Mouse (Mus musculus): ENCODE results near the gene Lmx1b. TPM values are rescaled to one million over a fixed set of nuclear protein-coding genes. Genes with fewer than 3 reads are reported as not detected.

The Lmx1b gene
- polyA plus RNA-seq, 1 experiment = 3.7 TPM

DNA sequence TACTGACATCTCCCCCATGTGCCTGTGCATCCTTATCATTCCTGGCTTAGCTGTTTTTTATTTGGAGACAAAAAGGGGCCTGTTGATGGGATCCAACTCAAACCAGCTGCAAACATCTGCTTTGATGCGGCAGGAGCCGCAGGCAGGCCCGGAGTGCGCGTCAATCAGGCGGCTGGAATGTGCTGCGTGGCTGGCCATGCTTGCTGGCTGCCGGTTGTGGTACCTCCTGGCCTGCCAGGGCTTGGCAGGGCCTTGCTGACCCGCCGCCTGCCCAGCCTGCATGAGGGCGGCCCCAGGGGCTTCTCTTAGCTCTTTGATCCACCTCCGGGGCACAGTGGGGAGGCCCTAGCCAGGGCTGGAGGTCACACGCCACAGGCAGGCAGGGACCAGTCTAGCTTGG is 64.9 kb downstream of the Lmx1b start:
- TF ChIP-seq POLR2A (IDR thresholded peaks at IDR 0.05; ENCODE audit: low read depth, low read length) (no peak), CTCF (conservative IDR thresholded peaks at IDR 0.05; ENCODE audit: insufficient read depth, insufficient read length, low read depth, low read length) (no peak)
- no peaks in the 10 kb centered on the region for H3K27me3 ChIP-seq (replicated peaks; ENCODE audit: control insufficient read depth, insufficient read depth, low read length)
- no peaks in the 10 kb centered on the region for H3K4me1 ChIP-seq (ENCODE audit: control insufficient read depth, insufficient read depth, low read length)
- DNase-seq = no peak
- H3K36me3 ChIP-seq (ENCODE audit: control insufficient read depth, insufficient read depth, low read length) = no peaks in the 10 kb centered on the region
- WGBS = 29% methylated on average over 13 of the region's 13 CpGs
- H3K4me3 ChIP-seq (ENCODE audit: insufficient read depth, low read depth, low read length) = no peak overlapping the region
- H3K27ac ChIP-seq (ENCODE audit: insufficient read depth, low read depth, low read length) = no peak overlapping the region

- Histone ChIP-seq H3K36me3 (ENCODE audit: control insufficient read depth, insufficient read depth, low read length) (no peaks in the 10 kb centered on the region), H3K4me3 (ENCODE audit: insufficient read depth, low read depth, low read length) (no peak overlapping the region), H3K4me1 (ENCODE audit: control insufficient read depth, insufficient read depth, low read length) (no peaks in the 10 kb centered on the region), H3K27me3 (replicated peaks; ENCODE audit: control insufficient read depth, insufficient read depth, low read length) (no peaks in the 10 kb centered on the region), H3K27ac (ENCODE audit: insufficient read depth, low read depth, low read length) (no peak overlapping the region)
- 96% methylated on average over 7 of the region's 7 CpGs for WGBS
- TF ChIP-seq POLR2A (IDR thresholded peaks at IDR 0.05; ENCODE audit: low read depth, low read length) (no peak), CTCF (conservative IDR thresholded peaks at IDR 0.05; ENCODE audit: insufficient read depth, insufficient read length, low read depth, low read length) (no peak)
- no peak for DNase-seq
Measured at GRCm38 (mm10) chr2:33573075-33573474, 67.2 kb downstream of the Lmx1b start.

GRCm38 (mm10) chr2:33571219-33571824 is 69.0 kb downstream of the Lmx1b start:
- Histone ChIP-seq H3K27me3 (replicated peaks; ENCODE audit: control insufficient read depth, insufficient read depth, low read length) (no peaks in the 10 kb centered on the region), H3K27ac (ENCODE audit: insufficient read depth, low read depth, low read length) (no peak overlapping the region), H3K4me3 (ENCODE audit: insufficient read depth, low read depth, low read length) (no peak overlapping the region), H3K4me1 (ENCODE audit: control insufficient read depth, insufficient read depth, low read length) (no peaks in the 10 kb centered on the region), H3K36me3 (ENCODE audit: control insufficient read depth, insufficient read depth, low read length) (no peaks in the 10 kb centered on the region)
- WGBS = 57% methylated on average over 16 of the region's 16 CpGs
- TF ChIP-seq CTCF (conservative IDR thresholded peaks at IDR 0.05; ENCODE audit: insufficient read depth, insufficient read length, low read depth, low read length) (no peak), POLR2A (IDR thresholded peaks at IDR 0.05; ENCODE audit: low read depth, low read length) (no peak)
- no peak for DNase-seq

DNA sequence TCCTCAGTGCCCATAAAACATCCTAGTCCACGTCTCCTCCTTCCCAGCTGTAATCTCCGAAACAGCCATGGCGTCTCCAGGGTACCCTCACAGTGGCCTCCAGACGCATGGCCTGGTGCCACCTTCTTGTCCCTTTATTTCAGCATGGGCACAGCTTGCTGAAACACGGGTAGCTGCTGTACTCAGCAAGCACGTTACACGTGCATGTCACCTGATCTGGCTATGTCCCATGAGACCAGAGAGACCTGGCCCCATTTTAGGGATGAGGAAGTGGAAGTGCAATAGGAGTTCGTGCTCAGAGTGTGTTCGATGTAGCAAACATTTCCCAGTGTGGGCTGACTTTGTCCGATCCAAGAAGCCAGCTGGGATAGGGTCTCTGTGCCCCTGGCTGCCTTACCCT is 70.6 kb downstream of the Lmx1b start:
- 49% methylated on average over 10 of the region's 10 CpGs for WGBS
- TF ChIP-seq POLR2A (IDR thresholded peaks at IDR 0.05; ENCODE audit: low read depth, low read length) = no peak
- no peak for TF ChIP-seq CTCF (conservative IDR thresholded peaks at IDR 0.05; ENCODE audit: insufficient read depth, insufficient read length, low read depth, low read length)

DNA sequence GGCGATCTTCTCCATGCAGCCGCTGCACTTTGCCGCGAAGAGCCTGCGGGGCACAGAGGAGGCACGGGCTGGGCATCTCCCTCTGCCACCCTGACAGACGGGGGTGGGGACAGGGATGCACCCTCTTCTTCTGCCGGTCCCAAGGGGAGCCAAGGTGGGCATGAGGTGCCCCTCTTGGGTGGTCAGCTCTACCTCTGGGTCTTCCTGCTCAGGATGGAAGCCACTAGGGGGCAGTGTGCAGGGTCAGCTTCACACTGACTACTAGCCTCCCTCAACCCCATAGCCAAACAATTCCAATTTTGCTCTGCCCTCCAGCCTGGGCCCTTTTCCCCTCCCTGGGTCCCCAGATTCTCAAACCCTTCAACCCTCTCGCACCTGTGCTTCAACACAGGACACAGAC is 71.1 kb downstream of the Lmx1b start:
- peak; percentile 27 for DNase-seq
- H3K4me1 ChIP-seq (ENCODE audit: control insufficient read depth, insufficient read depth, low read length) = no peaks in the 10 kb centered on the region
- no peak overlapping the region for H3K27ac ChIP-seq (ENCODE audit: insufficient read depth, low read depth, low read length)
- WGBS = 20% methylated on average over 9 of the region's 9 CpGs
- TF ChIP-seq POLR2A (IDR thresholded peaks at IDR 0.05; ENCODE audit: low read depth, low read length) (no peak), CTCF (conservative IDR thresholded peaks at IDR 0.05; ENCODE audit: insufficient read depth, insufficient read length, low read depth, low read length) (peak; percentile 53)
- H3K36me3 ChIP-seq (ENCODE audit: control insufficient read depth, insufficient read depth, low read length) = no peaks in the 10 kb centered on the region
- H3K27me3 ChIP-seq (replicated peaks; ENCODE audit: control insufficient read depth, insufficient read depth, low read length) = no peaks in the 10 kb centered on the region
- no peak overlapping the region for H3K4me3 ChIP-seq (ENCODE audit: insufficient read depth, low read depth, low read length)

More for the DNA sequence above, 70.6 kb downstream of the Lmx1b start:
- H3K4me3 ChIP-seq (ENCODE audit: insufficient read depth, low read depth, low read length) = no peak overlapping the region
- H3K27me3 ChIP-seq (replicated peaks; ENCODE audit: control insufficient read depth, insufficient read depth, low read length) = no peaks in the 10 kb centered on the region
- no peak overlapping the region for H3K27ac ChIP-seq (ENCODE audit: insufficient read depth, low read depth, low read length)
- H3K4me1 ChIP-seq (ENCODE audit: control insufficient read depth, insufficient read depth, low read length) = no peaks in the 10 kb centered on the region
- no peaks in the 10 kb centered on the region for H3K36me3 ChIP-seq (ENCODE audit: control insufficient read depth, insufficient read depth, low read length)
- DNase-seq = no peak

- no peaks in the 10 kb centered on the region for H3K36me3 ChIP-seq (ENCODE audit: control insufficient read depth, insufficient read depth, low read length)
- 57% methylated on average over 4 of the region's 4 CpGs for WGBS
- TF ChIP-seq POLR2A (IDR thresholded peaks at IDR 0.05; ENCODE audit: low read depth, low read length) (no peak), CTCF (conservative IDR thresholded peaks at IDR 0.05; ENCODE audit: insufficient read depth, insufficient read length, low read depth, low read length) (no peak)
- no peaks in the 10 kb centered on the region for H3K27me3 ChIP-seq (replicated peaks; ENCODE audit: control insufficient read depth, insufficient read depth, low read length)
- no peaks in the 10 kb centered on the region for H3K4me1 ChIP-seq (ENCODE audit: control insufficient read depth, insufficient read depth, low read length)
- DNase-seq = no peak
- no peak overlapping the region for H3K27ac ChIP-seq (ENCODE audit: insufficient read depth, low read depth, low read length)
- H3K4me3 ChIP-seq (ENCODE audit: insufficient read depth, low read depth, low read length) = no peak overlapping the region
Measured at GRCm38 (mm10) chr2:33565886-33566285, 74.4 kb downstream of the Lmx1b start.

GRCm38 (mm10) chr2:33564748-33565147 is 75.6 kb downstream of the Lmx1b start:
- H3K4me1 ChIP-seq (ENCODE audit: control insufficient read depth, insufficient read depth, low read length) = no peaks in the 10 kb centered on the region
- TF ChIP-seq CTCF (conservative IDR thresholded peaks at IDR 0.05; ENCODE audit: insufficient read depth, insufficient read length, low read depth, low read length) (no peak), POLR2A (IDR thresholded peaks at IDR 0.05; ENCODE audit: low read depth, low read length) (no peak)

More at GRCm38 (mm10) chr2:33564748-33565147, 75.6 kb downstream of the Lmx1b start:
- H3K4me3 ChIP-seq (ENCODE audit: insufficient read depth, low read depth, low read length) = no peak overlapping the region
- H3K27ac ChIP-seq (ENCODE audit: insufficient read depth, low read depth, low read length) = no peak overlapping the region
- no peaks in the 10 kb centered on the region for H3K27me3 ChIP-seq (replicated peaks; ENCODE audit: control insufficient read depth, insufficient read depth, low read length)
- DNase-seq = no peak
- 89% methylated on average over 9 of the region's 9 CpGs for WGBS
- no peaks in the 10 kb centered on the region for H3K36me3 ChIP-seq (ENCODE audit: control insufficient read depth, insufficient read depth, low read length)
